Mouse (Mus musculus): Measurements from ENCODE around the gene Sipa1l2.

DNA sequence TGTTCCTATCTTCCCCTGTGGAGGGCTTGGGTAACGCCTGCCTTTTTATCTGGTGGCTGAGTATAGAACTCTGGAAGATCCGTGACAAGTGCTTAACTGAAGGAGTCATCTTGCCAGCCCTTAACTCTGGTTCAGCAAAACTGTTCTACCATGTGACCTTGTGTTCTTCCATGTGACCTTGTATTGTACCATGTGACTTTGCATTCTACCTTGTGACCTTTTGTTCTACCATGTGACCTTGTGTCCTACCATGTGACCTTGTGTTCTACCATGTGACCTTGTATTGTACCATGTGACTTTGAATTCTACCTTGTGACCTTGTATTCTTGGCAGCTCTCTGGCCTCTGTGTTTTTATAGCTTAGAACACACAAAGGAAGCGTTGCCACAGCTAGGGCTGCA, 168.3 kb downstream of the Sipa1l2 start:
- TF ChIP-seq CTCF (IDR thresholded peaks at IDR 0.05; ENCODE audit: low read depth, low read length), result no peak
- no peak for TF ChIP-seq GATA2 (IDR thresholded peaks at IDR 0.05; ENCODE audit: borderline replicate concordance, low read depth, low read length)
